Mouse (Mus musculus): ENCODE measurements around the gene Macrod2. TPM values are rescaled to one million over a fixed set of nuclear protein-coding genes. Genes with fewer than 3 reads are reported as not detected.

The Macrod2 gene
- total RNA-seq, 2 experiments from 2014 or later: 10.3 to 11.3 TPM

GRCm38 (mm10) chr2:141228809-141229208 lies 833.7 kb downstream of the Macrod2 start:
- DNase-seq: no peak

GRCm38 (mm10) chr2:141229820-141230219 lies 834.7 kb downstream of the Macrod2 start:
- no peak for DNase-seq

GRCm38 (mm10) chr2:141231011-141231668 lies 836.0 kb downstream of the Macrod2 start:
- DNase-seq: no peak

- no peak for DNase-seq
These were observed 839.2 kb downstream of the Macrod2 start for GRCm38 (mm10) chr2:141234306-141234705.

GRCm38 (mm10) chr2:141234724-141235453 lies 839.8 kb downstream of the Macrod2 start:
- DNase-seq: no peak

- DNase-seq: no peak
These were observed 852.6 kb downstream of the Macrod2 start for GRCm38 (mm10) chr2:141247680-141248079.

GRCm38 (mm10) chr2:141264582-141264981 lies 869.5 kb downstream of the Macrod2 start:
- DNase-seq: no peak

GRCm38 (mm10) chr2:141266591-141266990 lies 871.5 kb downstream of the Macrod2 start:
- DNase-seq: no peak

GRCm38 (mm10) chr2:141271541-141271940 lies 876.4 kb downstream of the Macrod2 start:
- DNase-seq: no peak

GRCm38 (mm10) chr2:141272966-141273365 lies 877.9 kb downstream of the Macrod2 start:
- no peak for DNase-seq

- DNase-seq: no peak
These were observed 879.2 kb downstream of the Macrod2 start for GRCm38 (mm10) chr2:141274262-141274661.

- DNase-seq: peak; percentile 11
These were observed 884.1 kb downstream of the Macrod2 start for GRCm38 (mm10) chr2:141279130-141279698.

- no peak for DNase-seq
These were observed 885.7 kb downstream of the Macrod2 start for GRCm38 (mm10) chr2:141280817-141281216.

- DNase-seq: no peak
These were observed 891.1 kb downstream of the Macrod2 start for GRCm38 (mm10) chr2:141286110-141286747.

- DNase-seq: peak; percentile 24
These were observed 893.4 kb downstream of the Macrod2 start for GRCm38 (mm10) chr2:141288494-141288893.

GRCm38 (mm10) chr2:141289059-141289713 lies 894.1 kb downstream of the Macrod2 start:
- peak; percentile 10 for DNase-seq

GRCm38 (mm10) chr2:141292847-141293246 lies 897.7 kb downstream of the Macrod2 start:
- no peak for DNase-seq

- DNase-seq: no peak
These were observed 904.1 kb downstream of the Macrod2 start for GRCm38 (mm10) chr2:141299168-141299567.

GRCm38 (mm10) chr2:141301030-141301429 lies 905.9 kb downstream of the Macrod2 start:
- no peak for DNase-seq

- no peak for DNase-seq
These were observed 913.3 kb downstream of the Macrod2 start for GRCm38 (mm10) chr2:141308406-141308805.

GRCm38 (mm10) chr2:141312136-141312948 lies 917.2 kb downstream of the Macrod2 start:
- peak; percentile 4 for DNase-seq

- no peak for DNase-seq
These were observed 920.2 kb downstream of the Macrod2 start for GRCm38 (mm10) chr2:141315349-141315748.
